Mouse (Mus musculus) ES-CJ7 (cell line): ENCODE measurements at regions not wholly inside any gene's neighbourhood (a gene's known extent, or its start where the extent isn't known, plus 50 kb on each side); places are given as distances from the start of the nearest gene placed in this dataset.
A peak's percentile ranks its signal among the peaks of the same experiment; 100 is the strongest.

Experiments
- DNase-seq: peaks from one replicate; pipeline ENCODE4 v3.0.0; 2011; ENCODE audit warnings: low read depth, low spot score

DNA sequence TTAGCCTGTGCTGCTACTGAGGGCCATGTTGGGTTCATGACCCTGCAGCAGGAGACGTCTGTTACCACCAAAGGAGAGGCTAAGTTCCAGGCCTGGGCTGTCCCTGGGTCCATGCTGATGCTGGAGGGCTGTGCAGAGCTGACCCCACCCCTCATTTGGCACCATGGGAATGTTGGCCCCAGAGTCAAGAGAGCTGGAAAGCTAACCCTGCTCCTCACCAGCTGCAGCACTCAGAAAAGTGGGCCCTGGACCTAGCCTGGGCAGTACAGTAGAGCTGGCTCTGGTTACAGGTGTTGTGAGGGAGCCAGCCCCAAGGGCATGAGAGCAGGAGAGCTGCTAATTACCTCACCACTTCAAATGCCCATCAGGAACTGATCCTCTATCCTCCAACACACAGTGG lies 500.9 kb upstream of the Nr5a2 start:
- no peak for DNase-seq

- DNase-seq = no peak
Observed at GRCm38 (mm10) chr1:137453446-137454208, 493.4 kb upstream of the Nr5a2 start.

- no peak for DNase-seq
Observed at GRCm38 (mm10) chr1:137452749-137453148, 492.5 kb upstream of the Nr5a2 start.

DNA sequence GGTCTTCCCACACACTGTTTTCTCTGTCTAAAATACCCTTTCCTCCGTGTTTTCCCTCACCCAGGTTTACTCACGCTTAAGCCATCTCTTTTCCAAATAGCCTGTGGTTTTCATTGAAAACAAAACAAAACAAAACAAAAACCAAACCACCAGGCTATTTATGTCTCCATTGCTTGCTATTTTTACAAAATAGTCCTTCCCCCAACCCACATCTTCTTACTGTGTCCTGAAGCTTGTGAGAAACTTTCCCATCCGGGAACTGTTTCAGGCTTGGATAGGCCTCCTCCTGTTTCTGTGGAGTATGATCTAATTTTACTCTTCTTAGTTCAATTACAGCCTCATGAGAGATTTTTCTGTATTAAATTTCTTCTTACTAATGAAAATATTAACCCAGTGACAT lies 486.2 kb upstream of the Nr5a2 start:
- no peak for DNase-seq

DNA sequence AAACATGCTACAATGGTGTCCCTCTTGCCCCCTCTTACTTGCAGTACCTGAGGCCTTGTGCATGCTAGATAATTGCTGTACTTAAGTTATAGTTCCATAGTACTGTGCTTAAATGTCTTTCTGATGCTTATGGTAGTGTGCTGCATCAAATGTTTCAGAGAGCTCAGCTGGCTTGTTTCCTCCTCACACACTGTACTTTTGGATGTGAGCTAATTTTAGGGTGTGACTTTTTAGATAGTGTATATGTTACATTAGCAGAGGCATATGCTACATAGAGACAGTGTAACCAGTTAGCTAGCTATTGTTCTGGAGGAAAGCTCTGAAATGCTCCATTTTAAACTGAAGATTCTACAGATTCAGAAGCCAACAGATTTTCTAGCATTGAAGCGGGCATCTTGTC lies 467.9 kb upstream of the Nr5a2 start:
- no peak for DNase-seq

- DNase-seq = peak; percentile 88
Observed at GRCm38 (mm10) chr1:137418388-137418787, 458.1 kb upstream of the Nr5a2 start.

DNA sequence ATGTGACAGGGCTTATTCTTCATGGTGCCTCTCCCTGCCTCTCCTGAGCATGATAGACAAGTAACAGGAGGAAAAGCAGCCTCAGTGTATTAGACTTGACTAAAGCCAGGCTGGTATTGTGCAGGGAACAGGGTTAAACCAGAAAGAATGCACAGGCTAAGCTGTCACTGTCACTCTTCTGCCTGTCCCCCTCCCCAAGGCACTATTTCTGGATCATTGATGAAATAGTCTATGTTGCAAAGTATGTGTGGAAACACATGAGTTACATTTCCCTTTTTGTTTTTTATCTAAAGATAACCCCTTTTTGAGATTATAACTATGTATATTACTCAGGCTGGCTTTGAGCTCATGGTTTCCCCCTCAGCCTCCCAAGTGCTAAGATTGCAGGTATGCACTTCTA lies 436.5 kb upstream of the Nr5a2 start:
- DNase-seq = no peak

GRCm38 (mm10) chr1:137387509-137387908 lies 427.3 kb upstream of the Nr5a2 start:
- peak; percentile 80 for DNase-seq

- peak; percentile 94 for DNase-seq
Observed at GRCm38 (mm10) chr1:137378072-137378985, 418.1 kb upstream of the Nr5a2 start.

GRCm38 (mm10) chr1:137376685-137377084 lies 416.4 kb upstream of the Nr5a2 start:
- no peak for DNase-seq

- no peak for DNase-seq
Observed at GRCm38 (mm10) chr1:137374641-137375040, 414.4 kb upstream of the Nr5a2 start.

DNA sequence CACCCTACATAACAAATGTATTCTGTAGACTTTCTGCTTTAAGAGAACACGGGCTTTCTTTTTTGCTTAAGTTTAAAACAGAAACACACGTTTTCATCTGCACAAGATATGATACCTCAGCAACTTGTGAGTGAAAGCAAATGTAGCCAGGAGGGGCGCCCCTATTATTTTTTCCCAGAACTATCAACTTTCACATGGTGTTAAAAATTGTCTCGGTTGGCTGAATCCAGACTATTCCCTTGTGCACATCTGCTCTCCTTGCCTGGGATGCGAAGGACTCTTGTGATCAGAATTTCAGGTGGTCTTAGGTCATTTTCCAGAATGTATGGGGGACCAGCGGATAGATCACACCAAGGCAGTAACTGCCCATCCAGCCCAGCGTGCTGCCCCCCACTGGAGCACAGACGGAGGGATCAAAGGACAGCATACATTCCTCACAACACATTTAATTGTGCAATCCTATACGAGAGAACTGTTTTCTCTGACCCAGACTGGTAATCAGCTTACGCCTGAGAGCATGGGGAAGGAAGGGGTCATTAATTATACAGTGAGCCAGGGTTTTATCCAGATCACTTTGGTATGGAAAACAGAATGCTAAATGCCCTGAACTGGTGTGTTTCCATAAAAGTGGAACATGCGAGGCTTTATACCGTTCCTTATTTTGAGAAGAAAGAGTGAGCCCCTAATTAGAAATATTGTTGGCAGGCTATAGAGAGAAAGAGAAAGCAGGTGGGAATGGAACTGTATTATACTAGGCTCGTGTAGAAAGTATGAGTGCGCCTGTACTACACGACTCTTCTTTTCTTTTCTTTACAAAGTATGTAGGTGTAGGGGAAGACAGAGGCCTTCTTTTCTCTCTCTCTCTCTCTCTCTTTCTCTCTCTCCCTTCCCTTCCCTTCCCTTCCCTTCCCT lies 413.5 kb upstream of the Nr5a2 start:
- DNase-seq = no peak

- no peak for DNase-seq
Observed at GRCm38 (mm10) chr1:137372236-137372635, 412.0 kb upstream of the Nr5a2 start.

GRCm38 (mm10) chr1:137364396-137364795 lies 404.1 kb upstream of the Nr5a2 start:
- DNase-seq = no peak

DNA sequence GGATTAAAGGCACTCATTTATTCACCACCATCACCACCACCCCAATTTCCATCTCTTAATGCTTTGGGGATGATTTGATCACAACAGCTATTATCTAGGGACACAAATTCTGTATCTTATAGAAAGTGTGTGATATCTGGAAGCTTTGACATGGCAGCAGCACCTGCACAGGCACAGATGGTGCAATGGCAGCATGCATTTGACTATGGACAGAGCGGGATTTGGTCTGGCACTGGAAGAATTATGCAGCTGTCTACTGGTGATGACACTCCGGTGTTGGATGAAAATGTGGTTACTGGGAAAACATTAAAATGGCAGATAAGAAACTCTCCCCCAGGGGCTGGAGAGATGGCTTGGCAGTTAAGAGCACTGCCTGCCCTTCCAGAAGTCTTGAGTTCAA lies 403.7 kb upstream of the Nr5a2 start:
- no peak for DNase-seq

- no peak for DNase-seq
Observed at GRCm38 (mm10) chr1:137363561-137363960, 403.3 kb upstream of the Nr5a2 start.

GRCm38 (mm10) chr1:137360688-137361570 lies 400.7 kb upstream of the Nr5a2 start:
- DNase-seq = no peak

- no peak for DNase-seq
Observed at GRCm38 (mm10) chr1:137355941-137356512, 395.8 kb upstream of the Nr5a2 start.

DNA sequence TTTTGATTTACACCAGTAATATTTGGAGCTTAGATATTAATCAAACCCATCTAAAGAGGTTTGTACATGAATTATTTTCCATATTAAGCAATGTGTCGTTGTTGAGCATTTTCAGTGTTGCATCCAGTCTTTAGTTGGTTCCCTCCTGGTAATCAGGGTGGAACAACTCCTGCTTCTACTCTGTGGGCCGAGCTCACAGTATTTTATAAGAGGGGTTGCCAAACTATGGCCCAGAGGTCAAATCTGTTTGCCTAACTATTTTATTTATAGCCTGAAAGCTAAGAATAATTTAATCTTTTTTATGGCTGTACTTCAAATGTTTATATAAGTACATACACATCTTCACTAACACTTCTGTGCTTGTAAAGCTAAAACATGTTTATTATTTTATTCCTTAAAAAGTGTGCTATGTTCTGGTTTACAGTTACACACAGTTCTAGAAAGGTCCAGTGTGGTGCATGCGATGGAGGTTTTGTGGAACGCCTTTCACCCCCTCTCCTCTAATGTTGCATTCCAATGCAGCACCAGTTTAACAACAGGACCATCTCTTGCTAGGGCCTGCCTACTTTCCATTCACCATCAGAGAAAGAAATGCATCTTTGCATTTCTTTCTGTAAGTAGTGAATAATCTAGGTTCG lies 392.3 kb upstream of the Nr5a2 start:
- no peak for DNase-seq

GRCm38 (mm10) chr1:137334137-137334536 lies 373.9 kb upstream of the Nr5a2 start:
- DNase-seq = peak; percentile 24
